Mouse (Mus musculus): ENCODE measurements around the gene Olfr819.
"Not testable (repeated sequence)": the region's sequence is repeated elsewhere in the genome, so short reads cannot be mapped to it uniquely, and the experiment has no call there.

The Olfr819 gene

GRCm38 (mm10) chr10:129967166-129967565 lies at the start of gene Olfr819:
Gene Olfr819, minus strand, starts transcription at chr10:129967266.
- not testable (repeated sequence) for DNase-seq

DNA sequence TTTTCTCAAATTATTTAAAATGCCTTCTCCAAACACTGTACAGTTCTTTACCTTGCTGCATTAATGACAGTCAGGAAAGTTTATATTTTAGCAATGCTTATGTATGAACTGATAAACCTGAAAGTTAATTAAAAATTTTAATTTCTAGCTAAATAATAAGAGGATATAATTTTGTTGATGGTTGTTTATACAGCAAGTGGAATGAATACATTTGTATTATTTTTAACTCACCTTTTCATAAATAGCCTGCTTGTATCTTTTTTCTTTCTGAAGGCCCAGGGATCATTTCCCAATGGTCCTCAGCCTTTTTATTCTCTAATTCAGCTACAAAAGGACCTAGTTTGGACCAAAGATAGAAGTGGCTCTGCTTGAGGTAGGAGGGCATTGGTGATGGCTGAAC lies 45.3 kb upstream of the Olfr819 start, which contains the start of gene Olfr820:
Olfr820 (plus strand) TSS at position 301 of the 400 bp plus-strand sequence.
- DNase-seq, result no peak

GRCm38 (mm10) chr10:130005366-130005765 lies 38.3 kb upstream of the Olfr819 start:
- DNase-seq, result not testable (repeated sequence)

DNA sequence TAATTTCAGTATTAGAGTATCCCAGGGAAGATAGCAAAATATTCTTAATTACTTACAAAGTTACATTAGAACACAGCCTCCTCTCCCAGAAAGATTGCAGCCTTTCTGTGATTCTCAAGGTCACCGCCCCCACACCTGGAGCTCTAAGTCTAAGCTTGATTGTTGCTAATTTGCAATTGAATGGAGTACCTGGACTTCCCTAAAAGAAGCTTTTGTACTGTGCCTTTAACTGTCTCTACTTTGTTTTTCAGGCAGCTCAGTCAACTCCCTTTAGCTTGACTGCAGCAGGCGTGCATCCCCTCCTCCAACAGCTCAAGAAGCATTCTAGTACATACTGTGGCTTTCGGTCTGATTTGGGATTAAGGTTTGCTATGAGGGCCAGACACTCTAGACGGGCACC lies 37.0 kb upstream of the Olfr819 start:
- not testable (repeated sequence) for DNase-seq

GRCm38 (mm10) chr10:129984962-129985361 lies 17.9 kb upstream of the Olfr819 start, which contains the start of gene Gm10310:
Gene Gm10310, minus strand, starts transcription at chr10:129985062.
- not testable (repeated sequence) for DNase-seq

DNA sequence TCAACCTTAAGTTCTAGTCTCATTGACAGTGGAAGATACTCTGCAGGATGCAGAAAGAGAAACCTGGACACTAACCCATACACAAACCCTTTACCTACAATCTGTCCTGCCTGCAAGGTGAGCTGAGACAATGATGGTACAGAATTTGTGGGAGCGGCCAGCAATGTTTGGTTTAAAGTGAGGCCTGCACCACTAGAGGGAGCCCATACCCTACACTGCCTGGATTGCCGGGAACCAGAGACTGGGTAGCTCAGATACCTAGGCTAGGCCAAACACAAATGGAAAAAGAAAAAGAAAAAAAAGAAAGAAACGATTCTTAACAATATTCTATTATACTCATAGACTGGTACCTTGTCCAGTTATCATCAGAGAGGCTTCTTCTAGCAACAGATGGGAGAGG lies 14.8 kb upstream of the Olfr819 start:
- not testable (repeated sequence) for DNase-seq

DNA sequence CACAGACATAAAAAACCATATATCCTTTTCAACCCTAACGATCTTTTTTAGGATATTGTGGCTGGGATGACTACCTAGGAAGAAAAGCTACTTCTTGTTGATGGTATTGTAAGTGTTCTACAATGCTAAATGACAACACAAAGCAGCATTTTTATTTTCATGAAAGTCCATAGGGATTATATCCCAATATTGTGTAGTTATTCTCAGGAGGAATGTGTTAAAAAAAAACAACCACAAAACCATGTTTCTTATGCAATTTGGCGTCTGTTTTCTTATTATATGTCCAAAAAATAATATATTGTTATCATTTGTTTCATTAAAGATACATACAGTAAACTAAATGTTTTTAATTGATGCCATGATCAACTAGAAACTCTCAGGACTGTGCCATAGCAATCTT lies 9.0 kb upstream of the Olfr819 start, which contains the start of gene Olfr247:
Olfr247 (minus strand) TSS at position 101 of the 400 bp plus-strand sequence.
- not testable (repeated sequence) for DNase-seq

GRCm38 (mm10) chr10:129972994-129973393 lies 5.9 kb upstream of the Olfr819 start:
- DNase-seq, result not testable (repeated sequence)

DNA sequence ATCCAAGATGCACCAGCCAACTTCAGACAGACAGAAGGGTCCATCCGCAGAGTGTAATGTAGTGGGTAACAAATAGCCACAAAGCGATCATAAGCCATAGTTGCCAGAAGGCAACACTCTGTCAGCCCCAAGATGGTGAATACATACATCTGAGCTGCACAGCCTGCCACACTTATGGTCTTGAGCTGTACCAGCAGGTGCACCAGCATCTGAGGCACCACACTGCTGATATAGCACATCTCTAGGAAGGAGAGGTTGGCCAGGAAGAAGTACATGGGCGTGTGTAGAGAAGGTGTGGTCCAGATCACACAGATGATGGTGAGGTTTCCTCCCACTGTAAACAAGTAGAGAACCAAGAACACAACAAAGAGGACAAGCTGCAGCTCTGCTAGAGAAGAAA lies 834 bp downstream of the Olfr819 start:
- not testable (repeated sequence) for DNase-seq

DNA sequence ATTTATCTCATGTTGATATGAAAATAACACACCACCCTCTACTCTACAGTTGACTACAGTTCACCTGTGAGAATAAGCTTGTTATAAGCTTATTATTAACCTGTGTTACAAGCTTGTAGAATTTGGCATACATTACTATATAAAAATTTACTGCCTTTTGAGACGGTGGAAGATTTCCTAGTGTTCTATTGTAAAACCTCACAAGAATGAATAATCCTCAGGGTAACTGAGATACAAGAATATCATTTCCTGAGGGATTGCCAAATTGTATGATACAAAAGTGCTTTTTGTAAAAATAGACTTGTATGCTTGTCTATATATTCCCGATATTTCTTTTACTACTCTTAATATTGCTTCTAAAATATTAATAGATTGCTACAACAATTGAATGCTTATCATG lies 18.1 kb downstream of the Olfr819 start, which contains the start of gene Olfr818:
Olfr818 (minus strand) TSS at position 101 of the 400 bp plus-strand sequence.
- no peak for DNase-seq

- DNase-seq, result no peak
These were observed 51.6 kb downstream of the Olfr819 start, which contains the start of gene Olfr816 for GRCm38 (mm10) chr10:129915497-129915896. Gene Olfr816, minus strand, starts transcription at chr10:129915597.
